Mouse (Mus musculus): ENCODE results near the gene Lin7a. TPM values are rescaled to one million over a fixed set of nuclear protein-coding genes. Genes with fewer than 3 reads are reported as not detected.

The Lin7a gene
- total and polyA plus RNA-seq, 3 experiments = not detected

- H3K9me3 ChIP-seq (replicated peaks) = peaks cover 15% of the 10 kb centered on the region
- H3K36me3 ChIP-seq (replicated peaks) = no peaks in the 10 kb centered on the region
- H3K27me3 ChIP-seq (ENCODE audit: insufficient read depth, low read length) = no peaks in the 10 kb centered on the region
- TF ChIP-seq CTCF (IDR thresholded peaks at IDR 0.05; ENCODE audit: low read depth, low read length) = no peak
- no peak overlapping the region for H3K4me3 ChIP-seq (ENCODE audit: low read depth, low read length)
- H3K4me1 ChIP-seq (ENCODE audit: insufficient read depth, low read depth, low read length) = no peaks in the 10 kb centered on the region
- ATAC-seq (ENCODE audit: extremely low read depth, insufficient number of reproducible peaks, low FRiP score, poor library complexity, severe bottlenecking) (no peak), DNase-seq (ENCODE audit: low spot score) (no peak)
Measured at GRCm38 (mm10) chr10:107418306-107418705, 146.8 kb downstream of the Lin7a start.

- ATAC-seq (ENCODE audit: extremely low read depth, insufficient number of reproducible peaks, low FRiP score, poor library complexity, severe bottlenecking) (no peak), DNase-seq (ENCODE audit: low spot score) (no peak)
- peaks cover 9% of the 10 kb centered on the region for H3K9me3 ChIP-seq (replicated peaks)
- H3K4me1 ChIP-seq (ENCODE audit: insufficient read depth, low read depth, low read length) = no peaks in the 10 kb centered on the region
- no peaks in the 10 kb centered on the region for H3K27me3 ChIP-seq (ENCODE audit: insufficient read depth, low read length)
- no peak for TF ChIP-seq GATA1 (IDR thresholded peaks at IDR 0.05; ENCODE audit: borderline replicate concordance, low read length)
- TF ChIP-seq CTCF (IDR thresholded peaks at IDR 0.05; ENCODE audit: low read depth, low read length) = no peak
- TF ChIP-seq TAL1 (conservative IDR thresholded peaks at IDR 0.05; ENCODE audit: low read depth, low read length) = no peak
- no peak for TF ChIP-seq GATA2 (IDR thresholded peaks at IDR 0.05; ENCODE audit: borderline replicate concordance, low read depth, low read length)
- TF ChIP-seq POLR2AphosphoS5 (IDR thresholded peaks at IDR 0.05; ENCODE audit: insufficient replicate concordance, low read depth, low read length) = no peak
- no peaks in the 10 kb centered on the region for H3K36me3 ChIP-seq (replicated peaks)
- H3K4me3 ChIP-seq (ENCODE audit: low read depth, low read length) = no peak overlapping the region
Measured at GRCm38 (mm10) chr10:107436967-107437366, 165.5 kb downstream of the Lin7a start.

- Histone ChIP-seq H3K36me3 (replicated peaks) (no peaks in the 10 kb centered on the region), H3K4me1 (ENCODE audit: insufficient read depth, low read depth, low read length) (no peaks in the 10 kb centered on the region), H3K4me3 (ENCODE audit: low read depth, low read length) (no peak overlapping the region), H3K9me3 (replicated peaks) (peaks cover 5% of the 10 kb centered on the region), H3K27me3 (ENCODE audit: insufficient read depth, low read length) (no peaks in the 10 kb centered on the region)
- TF ChIP-seq GATA1 (IDR thresholded peaks at IDR 0.05; ENCODE audit: borderline replicate concordance, low read length) (no peak), TAL1 (conservative IDR thresholded peaks at IDR 0.05; ENCODE audit: low read depth, low read length) (no peak), GATA2 (IDR thresholded peaks at IDR 0.05; ENCODE audit: borderline replicate concordance, low read depth, low read length) (no peak), CTCF (IDR thresholded peaks at IDR 0.05; ENCODE audit: low read depth, low read length) (no peak), POLR2AphosphoS5 (IDR thresholded peaks at IDR 0.05; ENCODE audit: insufficient replicate concordance, low read depth, low read length) (no peak)
- ATAC-seq (ENCODE audit: extremely low read depth, insufficient number of reproducible peaks, low FRiP score, poor library complexity, severe bottlenecking) (no peak), DNase-seq (ENCODE audit: low spot score) (no peak)
Measured at GRCm38 (mm10) chr10:107442781-107443180, 171.3 kb downstream of the Lin7a start.

- ATAC-seq (ENCODE audit: extremely low read depth, insufficient number of reproducible peaks, low FRiP score, poor library complexity, severe bottlenecking) (no peak), DNase-seq (ENCODE audit: low spot score) (no peak)
- Histone ChIP-seq H3K4me3 (ENCODE audit: low read depth, low read length) (no peak overlapping the region), H3K36me3 (replicated peaks) (no peaks in the 10 kb centered on the region), H3K9me3 (replicated peaks) (peaks cover 3% of the 10 kb centered on the region), H3K4me1 (ENCODE audit: insufficient read depth, low read depth, low read length) (no peaks in the 10 kb centered on the region), H3K27me3 (ENCODE audit: insufficient read depth, low read length) (no peaks in the 10 kb centered on the region)
- TF ChIP-seq TAL1 (conservative IDR thresholded peaks at IDR 0.05; ENCODE audit: low read depth, low read length) (no peak), CTCF (IDR thresholded peaks at IDR 0.05; ENCODE audit: low read depth, low read length) (no peak), GATA2 (IDR thresholded peaks at IDR 0.05; ENCODE audit: borderline replicate concordance, low read depth, low read length) (no peak), GATA1 (IDR thresholded peaks at IDR 0.05; ENCODE audit: borderline replicate concordance, low read length) (no peak), POLR2AphosphoS5 (IDR thresholded peaks at IDR 0.05; ENCODE audit: insufficient replicate concordance, low read depth, low read length) (no peak)
Measured at GRCm38 (mm10) chr10:107449496-107450330, 178.2 kb downstream of the Lin7a start.

- TF ChIP-seq TAL1 (conservative IDR thresholded peaks at IDR 0.05; ENCODE audit: low read depth, low read length) = no peak
- TF ChIP-seq GATA2 (IDR thresholded peaks at IDR 0.05; ENCODE audit: borderline replicate concordance, low read depth, low read length) = no peak
- TF ChIP-seq GATA1 (IDR thresholded peaks at IDR 0.05; ENCODE audit: borderline replicate concordance, low read length) = no peak
- ATAC-seq (ENCODE audit: extremely low read depth, insufficient number of reproducible peaks, low FRiP score, poor library complexity, severe bottlenecking) (no peak), DNase-seq (ENCODE audit: low spot score) (no peak)
- H3K9me3 ChIP-seq (replicated peaks) = 0 out of 2 replicates have a peak, but pooled peaks cover 4% of the 10 kb centered on the region
- H3K4me1 ChIP-seq (ENCODE audit: insufficient read depth, low read depth, low read length) = no peaks in the 10 kb centered on the region
- no peak overlapping the region for H3K4me3 ChIP-seq (ENCODE audit: low read depth, low read length)
- no peaks in the 10 kb centered on the region for H3K27me3 ChIP-seq (ENCODE audit: insufficient read depth, low read length)
- H3K36me3 ChIP-seq (replicated peaks) = no peaks in the 10 kb centered on the region
Measured at GRCm38 (mm10) chr10:107467819-107468218, 196.3 kb downstream of the Lin7a start.

Other genes with a start within 250 kb of the Lin7a start
- gene Acss3, start 148.0 kb upstream of the Lin7a start, total RNA-seq (2014; fragmentation: Nextera tagmentation) = not detected in 2 replicates
- gene Acss3, start 148.0 kb upstream of the Lin7a start, total RNA-seq (2017) = 0.06 and 0.16 TPM in 2 replicates
- not detected in 2 replicates for gene Acss3, start 148.0 kb upstream of the Lin7a start, polyA plus RNA-seq (2012)
- not detected in 2 replicates for gene Myf5, start 214.4 kb downstream of the Lin7a start, total RNA-seq (2014; fragmentation: Nextera tagmentation)
- gene Myf5, start 214.4 kb downstream of the Lin7a start, total RNA-seq (2017) = not detected in 2 replicates
- gene Myf5, start 214.4 kb downstream of the Lin7a start, polyA plus RNA-seq (2012) = not detected in 2 replicates
- gene Myf6, start 223.1 kb downstream of the Lin7a start, total RNA-seq (2014; fragmentation: Nextera tagmentation) = not detected in 2 replicates
- not detected in 2 replicates for gene Myf6, start 223.1 kb downstream of the Lin7a start, total RNA-seq (2017)
- not detected in 2 replicates for gene Myf6, start 223.1 kb downstream of the Lin7a start, polyA plus RNA-seq (2012)

All from G1E (cell line).